ENCODE assay signal across 8 mouse cellular contexts in genomic region chr17:14203121-14203941, GRCm38 (mm10). TPM values are rescaled to one million over a fixed set of nuclear protein-coding genes. Genes with fewer than 3 reads are reported as not detected.
DNase-seq lines count a peak whose midpoint lies in the region; ATAC-seq and TF ChIP-seq lines count a peak whose summit lies in the region.

No protein-coding gene starts in this region.

- H3K9me3 ChIP-seq in ES-E14 (ENCODE audit: control insufficient read depth, insufficient read depth, low read depth, low read length): no peaks in the 10 kb centered on the region
- no peaks in the 10 kb centered on the region for H3K9me3 ChIP-seq in intestine, postnatal 0 days (ENCODE audit: control insufficient read depth)
- no peaks in the 10 kb centered on the region for H3K9me3 ChIP-seq in limb, embryonic 10.5 days (replicated peaks)
- H3K9me3 ChIP-seq in midbrain, embryonic 11.5 days (ENCODE audit: control insufficient read depth, low read length): no peaks in the 10 kb centered on the region
- H3K9me3 ChIP-seq in stomach, embryonic 16.5 days (replicated peaks; ENCODE audit: control insufficient read depth, low read length): no peaks in the 10 kb centered on the region

- peaks cover 10% of the 10 kb centered on the region; the same call in 1 of the 2 replicates for H3K27me3 ChIP-seq in intestine, postnatal 0 days (replicated peaks; ENCODE audit: control insufficient read depth, insufficient read depth, low read length)
- peaks cover 79% of the 10 kb centered on the region for H3K27me3 ChIP-seq in limb, embryonic 10.5 days (ENCODE audit: low read depth, poor library complexity, severe bottlenecking)
- H3K27me3 ChIP-seq in midbrain, embryonic 11.5 days (ENCODE audit: control insufficient read depth, insufficient read depth, low read length): peaks cover 50% of the 10 kb centered on the region
- peaks cover 25% of the 10 kb centered on the region for H3K27me3 ChIP-seq in stomach, embryonic 16.5 days (ENCODE audit: control insufficient read depth, insufficient read depth, low read length)

- peak overlapping the region; percentile 84 for H3K9ac ChIP-seq in ES-E14 (ENCODE audit: insufficient read depth, low read depth, low read length, poor library complexity, severe bottlenecking)
- peak overlapping the region; percentile 88 for H3K9ac ChIP-seq in intestine, postnatal 0 days (ENCODE audit: low read depth, low read length)
- H3K9ac ChIP-seq in midbrain, embryonic 11.5 days (ENCODE audit: low read length): peak overlapping the region; percentile 47
- peak overlapping the region; percentile 82 for H3K9ac ChIP-seq in stomach, embryonic 16.5 days (ENCODE audit: low read length)

- H3K4me1 ChIP-seq in ES-E14 (ENCODE audit: control insufficient read depth in 2 of 2, insufficient read depth in 2 of 2, low read length in 2 of 2, poor library complexity in 1 of 2): peaks cover 8 to 28% of the 10 kb centered on the region in 2 experiments; a peak in 3 of 4 replicates
- H3K4me1 ChIP-seq in intestine, postnatal 0 days (replicated peaks; ENCODE audit: control insufficient read depth, insufficient read depth, low read length): 0 out of 2 replicates have a peak, but pooled peaks cover 7% of the 10 kb centered on the region
- peaks cover 50% of the 10 kb centered on the region for H3K4me1 ChIP-seq in limb, embryonic 10.5 days
- H3K4me1 ChIP-seq in midbrain, embryonic 11.5 days (ENCODE audit: control insufficient read depth, insufficient read depth, low read length): peaks cover 23% of the 10 kb centered on the region
- H3K4me1 ChIP-seq in stomach, embryonic 16.5 days (ENCODE audit: control insufficient read depth, insufficient read depth, low read length): peaks cover 18% of the 10 kb centered on the region; the same call in 1 of the 2 replicates

- in situ Hi-C loops in ES-E14 (cut with MboI; ENCODE audit: low sequenced_read_pairs in 2 of 2, unreplicated experiment in 2 of 2): no loop called here

- no peak overlapping the region for H3K27ac ChIP-seq in ES-E14 (ENCODE audit: insufficient read depth, low read depth, low read length, poor library complexity, severe bottlenecking)
- H3K27ac ChIP-seq in gastrocnemius, adult 2 months: peak overlapping the region; percentile 72
- H3K27ac ChIP-seq in intestine, postnatal 0 days (ENCODE audit: low read depth, low read length): peak overlapping the region; percentile 96
- peak overlapping the region; percentile 82 for H3K27ac ChIP-seq in limb, embryonic 10.5 days
- no peak overlapping the region for H3K27ac ChIP-seq in midbrain, embryonic 11.5 days (ENCODE audit: low read depth, low read length)
- H3K27ac ChIP-seq in stomach, embryonic 16.5 days (ENCODE audit: low read length): peak overlapping the region; percentile 88

- no peak for DNase-seq in ES-E14 (ENCODE audit: low read depth, low spot score)
- DNase-seq in brain, adult 2 months (ENCODE audit: low read depth, low spot score): peak; percentile 75
- peak; percentile 83 for DNase-seq in gastrocnemius, adult 2 months
- DNase-seq in limb, embryonic 10.5 days (ENCODE audit: low spot score): peak; percentile 75
- DNase-seq in midbrain, embryonic 11.5 days (ENCODE audit: low spot score, missing footprints): peak; percentile 96
- DNase-seq in B cell, adult 2 months: no peak

- no peak for TF ChIP-seq CTCF in gastrocnemius, adult 2 months (IDR thresholded peaks at IDR 0.05)
- TF ChIP-seq CTCF in intestine, postnatal 0 days (IDR thresholded peaks at IDR 0.05; ENCODE audit: low read depth): no peak

- H3K4me2 ChIP-seq in intestine, postnatal 0 days (replicated peaks; ENCODE audit: low read depth): peak overlapping the region; percentile 79
- peak overlapping the region; percentile 94 for H3K4me2 ChIP-seq in midbrain, embryonic 11.5 days
- peak overlapping the region; percentile 81 for H3K4me2 ChIP-seq in stomach, embryonic 16.5 days (ENCODE audit: low read depth, low read length)

- peaks cover 3% of the 10 kb centered on the region; the same call in 1 of the 2 replicates for H3K36me3 ChIP-seq in ES-E14 (ENCODE audit: control insufficient read depth, insufficient read depth, low read length, poor library complexity, severe bottlenecking)
- 0 out of 2 replicates have a peak, but pooled peaks cover 1% of the 10 kb centered on the region for H3K36me3 ChIP-seq in intestine, postnatal 0 days (ENCODE audit: control insufficient read depth, insufficient read depth)
- H3K36me3 ChIP-seq in limb, embryonic 10.5 days: no peaks in the 10 kb centered on the region
- no peaks in the 10 kb centered on the region for H3K36me3 ChIP-seq in midbrain, embryonic 11.5 days (ENCODE audit: control insufficient read depth, insufficient read depth, low read length)
- no peaks in the 10 kb centered on the region for H3K36me3 ChIP-seq in stomach, embryonic 16.5 days (ENCODE audit: control insufficient read depth, insufficient read depth, low read length)

- ATAC-seq in intestine, postnatal 0 days: peak; percentile 75
- ATAC-seq in midbrain, embryonic 11.5 days (ENCODE audit: low FRiP score): peak; percentile 70
- peak; percentile 78 for ATAC-seq in stomach, embryonic 16.5 days (ENCODE audit: insufficient read depth, low FRiP score)

- intact Hi-C loops in gastrocnemius, adult 2 months (cut with DNase I): loop anchor here (10.0 kb wide), 1 partner anchor 369 kb away; no protein-coding TSS in a partner anchor

- WGBS in intestine, postnatal 0 days: under 1% methylated on average over 96 of the region's 97 CpGs
- under 1% methylated on average over 97 of the region's 97 CpGs for WGBS in limb, embryonic 10.5 days
- under 1% methylated on average over 95 of the region's 97 CpGs for WGBS in midbrain, embryonic 11.5 days
- under 1% methylated on average over 92 of the region's 97 CpGs for WGBS in stomach, embryonic 16.5 days

- H3K4me3 ChIP-seq in ES-E14 (ENCODE audit: insufficient read depth in 1 of 2, low read depth in 1 of 2, low read length in 2 of 2, poor library complexity in 1 of 2, severe bottlenecking in 1 of 2): peak overlapping the region; percentile 83 to 87
- H3K4me3 ChIP-seq in gastrocnemius, adult 2 months: peak overlapping the region; percentile 74
- H3K4me3 ChIP-seq in intestine, postnatal 0 days (ENCODE audit: low read depth, low read length): peak overlapping the region; percentile 81
- H3K4me3 ChIP-seq in limb, embryonic 10.5 days: peak overlapping the region; percentile 77
- H3K4me3 ChIP-seq in midbrain, embryonic 11.5 days (ENCODE audit: low read depth, low read length): peak overlapping the region; percentile 56
- H3K4me3 ChIP-seq in stomach, embryonic 16.5 days (replicated peaks; ENCODE audit: low read length): peak overlapping the region; percentile 69

TF ChIP-seq in ES-E14, 5 proteins besides CTCF, POLR2A, EP300 and RAD21:
- TF ChIP-seq ZNF384 (IDR thresholded peaks at IDR 0.05; ENCODE audit: low read depth, low read length): no peak
- peak; percentile 49; the same call in 1 of the 2 replicates for TF ChIP-seq HCFC1 (IDR thresholded peaks at IDR 0.05; ENCODE audit: borderline replicate concordance, insufficient read depth, low read length)

RNA-seq across cellular contexts. Expression of gene Dact2, which starts 0.8 kb away (rescaled TPM):
- 6.7 and 13.6 TPM in 2 replicates for total RNA-seq in ES-E14 (2012; rRNA removed)
- 1 to 10 TPM; 2.3 to 2.7 TPM for total RNA-seq in gastrocnemius, adult 2 months (2021)
- polyA plus RNA-seq in intestine, postnatal 0 days (2015; fragmentation: Nextera tagmentation; extraction: Ambion mirVana): 6.2 and 7.8 TPM in 2 replicates
- polyA plus RNA-seq in limb, embryonic 10.5 days (2016; fragmentation: Nextera tagmentation; extraction: Ambion mirVana): 0.50 and 1.0 TPM in 2 replicates
- polyA plus RNA-seq in midbrain, embryonic 11.5 days (2014; fragmentation: Nextera tagmentation; extraction: Ambion mirVana): 0.18 and 0.32 TPM in 2 replicates
- polyA plus RNA-seq in stomach, embryonic 16.5 days (2015; fragmentation: Nextera tagmentation; extraction: Ambion mirVana): 2.9 and 3.3 TPM in 2 replicates

Comparison
In these comparisons a context has a peak if more than half of its experiments do, and no peak if none do; other contexts are left out.
1. DNase-seq: peak in brain, adult 2 months (single experiment), gastrocnemius, adult 2 months (single experiment), limb, embryonic 10.5 days (single experiment) and midbrain, embryonic 11.5 days (single experiment); none in ES-E14 (single experiment) and B cell, adult 2 months (0 of 2).
2. H3K27ac ChIP-seq: peak in gastrocnemius, adult 2 months (single experiment), intestine, postnatal 0 days (single experiment), limb, embryonic 10.5 days (single experiment) and stomach, embryonic 16.5 days (single experiment); none in ES-E14 (single experiment) and midbrain, embryonic 11.5 days (single experiment).
3. Peak in every context shown above with its lines, with median percentiles within 50 percentile points of each other: H3K4me3 ChIP-seq, H3K9ac ChIP-seq, ATAC-seq and H3K4me2 ChIP-seq.